Mouse (Mus musculus): ENCODE data around the gene Zfp72. TPM values are rescaled to one million over a fixed set of nuclear protein-coding genes. Genes with fewer than 3 reads are reported as not detected.

The Zfp72 gene
- total and polyA plus RNA-seq, 3 experiments = 2.0 to 2.2 TPM; not detected in 1

DNA sequence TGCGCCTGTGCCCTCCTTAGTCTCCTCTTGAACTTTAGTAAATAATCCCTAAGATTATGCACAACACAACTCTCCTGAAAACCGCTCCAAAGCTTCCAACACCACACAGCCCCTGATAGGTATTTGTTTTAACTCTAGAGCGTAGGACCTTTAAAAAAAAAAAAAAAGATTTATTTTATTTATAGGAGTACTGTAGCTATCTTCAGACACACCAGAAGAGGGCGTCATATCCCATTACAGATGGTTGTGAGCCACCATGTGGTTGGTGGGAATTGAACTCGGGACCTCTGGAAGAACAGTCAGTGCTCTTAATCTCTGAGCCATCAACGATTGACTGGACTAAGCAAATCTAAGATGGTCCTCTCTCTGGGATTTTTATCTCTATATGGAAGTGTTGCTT lies 906 bp downstream of the Zfp72 start:
- Histone ChIP-seq H3K4me3 (ENCODE audit: control insufficient read depth in 1 of 2, insufficient read depth in 1 of 2, low read depth in 2 of 2, low read length in 2 of 2) (peak overlapping the region; percentile 96 to 99), H3K27ac (ENCODE audit: control insufficient read depth, low read depth, low read length) (no peak overlapping the region), H3K27me3 (ENCODE audit: control insufficient read depth in 1 of 2, insufficient read depth in 2 of 2, low read length in 2 of 2) (no peaks in the 10 kb centered on the region), H3K9ac (ENCODE audit: control insufficient read depth, low read depth, low read length, poor library complexity, severe bottlenecking) (no peak overlapping the region; the same call in 1 of the 2 replicates), H3K36me3 (ENCODE audit: control insufficient read depth in 1 of 2, insufficient read depth in 2 of 2, low read length in 2 of 2) (peaks cover 0 to 2% of the 10 kb centered on the region in 2 experiments; a peak in 2 of 4 replicates), H3K79me2 (ENCODE audit: control insufficient read depth, insufficient read depth, low read length, poor library complexity) (peaks cover 2% of the 10 kb centered on the region; the same call in 1 of the 2 replicates), H3K9me3 (replicated peaks; ENCODE audit: insufficient read depth, low read length) (no peaks in the 10 kb centered on the region), H3K4me1 (ENCODE audit: control insufficient read depth in 1 of 2, insufficient read depth in 2 of 2, low read length in 2 of 2) (no peaks in the 10 kb centered on the region)
- no peak for DNase-seq (ENCODE audit: low read depth, low spot score)
- TF ChIP-seq MAZ (IDR thresholded peaks at IDR 0.05; ENCODE audit: low read depth, low read length) (no peak), CTCF (IDR thresholded peaks at IDR 0.05 in 2 of 3, conservative IDR thresholded peaks at IDR 0.05 in 1 of 3; ENCODE audit: control insufficient read depth in 1 of 3, insufficient read depth in 1 of 3, low read depth in 2 of 3, low read length in 3 of 3, poor library complexity in 1 of 3, severe bottlenecking in 1 of 3) (peak in 2 of 3 experiments; percentile 26 to 28; a peak in 2 of 6 replicates), HCFC1 (IDR thresholded peaks at IDR 0.05; ENCODE audit: low read depth, low read length) (peak; percentile 20; the same call in 1 of the 2 replicates), TBP (IDR thresholded peaks at IDR 0.05; ENCODE audit: low read depth, low read length) (peak; percentile 57; the same call in 1 of the 2 replicates), SMC3 (IDR thresholded peaks at IDR 0.05; ENCODE audit: low read depth, low read length) (no peak), ZNF384 (IDR thresholded peaks at IDR 0.05; ENCODE audit: low read depth, low read length) (peak; percentile 75)

DNA sequence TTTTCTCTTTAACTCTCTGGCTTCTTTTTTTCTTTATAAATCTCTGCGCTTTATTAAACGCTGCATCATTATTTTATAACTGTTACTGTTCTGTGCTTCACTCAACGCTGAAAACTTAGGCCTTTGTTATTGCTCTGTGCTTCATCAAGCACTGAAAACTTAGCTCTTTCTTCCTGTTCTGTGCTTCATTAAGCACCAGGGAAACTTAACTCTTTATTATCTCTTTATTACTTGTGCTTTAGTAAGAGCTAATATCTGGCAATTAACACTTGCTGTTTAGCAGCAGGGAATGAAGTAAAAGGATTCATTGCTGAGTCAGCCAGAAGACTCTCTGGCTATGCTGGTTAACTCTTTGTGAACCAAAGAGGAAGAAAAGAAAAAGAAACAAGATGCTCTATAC lies 8.3 kb downstream of the Zfp72 start:
- H3K9me3 ChIP-seq (replicated peaks; ENCODE audit: insufficient read depth, low read length) = no peaks in the 10 kb centered on the region
- H3K27me3 ChIP-seq (ENCODE audit: control insufficient read depth in 1 of 2, insufficient read depth in 2 of 2, low read length in 2 of 2) = no peaks in the 10 kb centered on the region
- TF ChIP-seq TBP (IDR thresholded peaks at IDR 0.05; ENCODE audit: low read depth, low read length) = no peak
- TF ChIP-seq ELF1 (IDR thresholded peaks at IDR 0.05; ENCODE audit: low read depth, low read length) = no peak
- TF ChIP-seq MAZ (IDR thresholded peaks at IDR 0.05; ENCODE audit: low read depth, low read length) = no peak
- no peak for TF ChIP-seq MAFK (IDR thresholded peaks at IDR 0.05; ENCODE audit: borderline replicate concordance, low read depth, low read length)
- no peak for TF ChIP-seq EP300 (IDR thresholded peaks at IDR 0.05; ENCODE audit: low read depth in 1 of 2, low read length in 2 of 2)
- no peak for TF ChIP-seq ZMIZ1 (IDR thresholded peaks at IDR 0.05; ENCODE audit: low read depth, low read length)
- H3K9ac ChIP-seq (ENCODE audit: control insufficient read depth, low read depth, low read length, poor library complexity, severe bottlenecking) = no peak overlapping the region
- H3K27ac ChIP-seq (ENCODE audit: control insufficient read depth, low read depth, low read length) = no peak overlapping the region
- no peaks in the 10 kb centered on the region for H3K4me1 ChIP-seq (ENCODE audit: control insufficient read depth in 1 of 2, insufficient read depth in 2 of 2, low read length in 2 of 2)
- H3K79me2 ChIP-seq (ENCODE audit: control insufficient read depth, insufficient read depth, low read length, poor library complexity) = peaks cover 2% of the 10 kb centered on the region; the same call in 1 of the 2 replicates
- DNase-seq (ENCODE audit: low read depth, low spot score) = no peak
- H3K4me3 ChIP-seq (ENCODE audit: control insufficient read depth in 1 of 2, insufficient read depth in 1 of 2, low read depth in 2 of 2, low read length in 2 of 2) = no peak overlapping the region
- H3K36me3 ChIP-seq (ENCODE audit: control insufficient read depth in 1 of 2, insufficient read depth in 2 of 2, low read length in 2 of 2) = no peaks in the 10 kb centered on the region

DNA sequence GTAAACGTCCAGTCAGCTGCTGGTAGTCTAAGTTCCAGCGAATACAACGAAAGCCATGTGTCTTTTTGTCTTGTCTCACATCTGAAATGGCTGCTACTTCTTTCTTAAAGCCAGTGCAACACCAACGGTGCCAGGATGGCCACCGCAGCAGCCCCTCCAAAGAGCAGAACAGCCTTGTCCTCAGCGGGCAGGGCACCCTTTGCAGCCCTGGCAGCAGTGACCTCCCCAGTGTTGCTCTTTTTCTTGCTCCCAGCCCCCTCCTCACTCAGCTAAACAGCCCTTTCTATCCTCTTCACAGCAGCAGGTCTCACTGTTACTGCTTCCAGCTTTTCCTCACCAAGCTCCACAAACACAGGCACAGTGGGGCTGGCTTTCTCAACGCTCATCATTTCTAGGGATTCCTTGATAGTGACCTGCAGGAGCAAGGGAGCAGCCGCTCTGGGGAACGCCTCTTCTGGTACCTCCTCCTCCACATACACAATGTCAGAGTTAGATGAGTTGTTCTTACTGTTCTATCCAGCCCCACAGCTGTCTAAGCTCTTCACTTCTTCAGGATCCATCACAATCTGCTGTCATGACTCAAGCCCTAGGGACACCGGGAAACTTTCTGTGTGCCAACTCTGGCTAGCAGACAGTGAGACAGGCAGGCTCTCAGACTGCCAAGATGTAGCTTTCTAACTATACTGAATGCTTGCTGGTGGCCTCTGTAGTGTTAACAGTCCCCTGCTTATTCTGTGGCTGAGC lies 8.9 kb downstream of the Zfp72 start:
- H3K9ac ChIP-seq (ENCODE audit: control insufficient read depth, low read depth, low read length, poor library complexity, severe bottlenecking) = no peak overlapping the region
- TF ChIP-seq ZC3H11A (IDR thresholded peaks at IDR 0.05; ENCODE audit: low read depth, low read length) (no peak), TAL1 (IDR thresholded peaks at IDR 0.05; ENCODE audit: low read length) (no peak), MYB (IDR thresholded peaks at IDR 0.05; ENCODE audit: low read depth, low read length) (no peak), BHLHE40 (IDR thresholded peaks at IDR 0.05; ENCODE audit: borderline replicate concordance, low read depth, low read length) (no peak), E2F4 (IDR thresholded peaks at IDR 0.05; ENCODE audit: borderline replicate concordance, low read depth, low read length) (no peak), POLR2AphosphoS5 (IDR thresholded peaks at IDR 0.05; ENCODE audit: borderline replicate concordance, low read depth, low read length) (no peak), CTCF (IDR thresholded peaks at IDR 0.05 in 2 of 3, conservative IDR thresholded peaks at IDR 0.05 in 1 of 3; ENCODE audit: control insufficient read depth in 1 of 3, insufficient read depth in 1 of 3, low read depth in 2 of 3, low read length in 3 of 3, poor library complexity in 1 of 3, severe bottlenecking in 1 of 3) (no peak), ELF1 (IDR thresholded peaks at IDR 0.05; ENCODE audit: low read depth, low read length) (no peak), ZKSCAN1 (IDR thresholded peaks at IDR 0.05; ENCODE audit: low read depth, low read length) (no peak), NELFE (IDR thresholded peaks at IDR 0.05; ENCODE audit: low read depth, low read length) (no peak)
- H3K79me2 ChIP-seq (ENCODE audit: control insufficient read depth, insufficient read depth, low read length, poor library complexity) = no peaks in the 10 kb centered on the region
- H3K4me1 ChIP-seq (ENCODE audit: control insufficient read depth in 1 of 2, insufficient read depth in 2 of 2, low read length in 2 of 2) = no peaks in the 10 kb centered on the region
- H3K4me3 ChIP-seq (ENCODE audit: control insufficient read depth in 1 of 2, insufficient read depth in 1 of 2, low read depth in 2 of 2, low read length in 2 of 2) = no peak overlapping the region
- H3K9me3 ChIP-seq (replicated peaks; ENCODE audit: insufficient read depth, low read length) = no peaks in the 10 kb centered on the region
- no peak overlapping the region for H3K27ac ChIP-seq (ENCODE audit: control insufficient read depth, low read depth, low read length)
- no peaks in the 10 kb centered on the region for H3K27me3 ChIP-seq (ENCODE audit: control insufficient read depth in 1 of 2, insufficient read depth in 2 of 2, low read length in 2 of 2)
- DNase-seq (ENCODE audit: low read depth, low spot score) = no peak
- no peaks in the 10 kb centered on the region for H3K36me3 ChIP-seq (ENCODE audit: control insufficient read depth in 1 of 2, insufficient read depth in 2 of 2, low read length in 2 of 2)
